Mouse (Mus musculus): Measurements from ENCODE around the gene Syt12.

- TF ChIP-seq CTCF (IDR thresholded peaks at IDR 0.05; ENCODE audit: low read depth, low read length) (no peak), EP300 (IDR thresholded peaks at IDR 0.05; ENCODE audit: insufficient read depth, low read depth, low read length) (no peak), POLR2A (IDR thresholded peaks at IDR 0.05; ENCODE audit: insufficient read depth, low read length) (no peak)
Measured at GRCm38 (mm10) chr19:4447445-4447844, 29.8 kb downstream of the Syt12 start.
